Mouse (Mus musculus): Measurements from ENCODE around the gene Calm5. TPM values are rescaled to one million over a fixed set of nuclear protein-coding genes. Genes with fewer than 3 reads are reported as not detected.
A peak's percentile ranks its signal among the peaks of the same experiment; 100 is the strongest.
"Not testable (repeated sequence)": the region's sequence is repeated elsewhere in the genome, so short reads cannot be mapped to it uniquely, and the experiment has no call there.

Gene Calm5
- polyA plus RNA-seq, 1 experiment from 2014 or later: not detected

- not testable (repeated sequence) for H3K36me3 ChIP-seq; H3K27me3 ChIP-seq (ENCODE audit: low read depth, poor library complexity, severe bottlenecking); H3K9me3 ChIP-seq (replicated peaks); DNase-seq (ENCODE audit: low spot score); H3K4me1 ChIP-seq; H3K27ac ChIP-seq (replicated peaks); H3K4me3 ChIP-seq
These were observed 16.6 kb upstream of the Calm5 start, which contains the start of gene Calm4 for GRCm38 (mm10) chr13:3837312-3837807. Calm4 (plus strand) TSS chr13:3837757.

GRCm38 (mm10) chr13:3840662-3841061 lies 13.3 kb upstream of the Calm5 start:
- H3K36me3 ChIP-seq; H3K27me3 ChIP-seq (ENCODE audit: low read depth, poor library complexity, severe bottlenecking); H3K4me1 ChIP-seq; H3K27ac ChIP-seq (replicated peaks); DNase-seq (ENCODE audit: low spot score); H3K9me3 ChIP-seq (replicated peaks); H3K4me3 ChIP-seq: not testable (repeated sequence)

GRCm38 (mm10) chr13:3850330-3850729 lies 3.6 kb upstream of the Calm5 start:
- H3K9me3 ChIP-seq (replicated peaks): no peaks in the 10 kb centered on the region
- no peaks in the 10 kb centered on the region for H3K27me3 ChIP-seq (ENCODE audit: low read depth, poor library complexity, severe bottlenecking)
- H3K27ac ChIP-seq (replicated peaks): no peak overlapping the region
- H3K4me3 ChIP-seq: no peak overlapping the region
- H3K36me3 ChIP-seq: no peaks in the 10 kb centered on the region
- 80% methylated on average over 1 of the region's 1 CpGs for WGBS
- H3K4me1 ChIP-seq: no peaks in the 10 kb centered on the region
- no peak for DNase-seq (ENCODE audit: low spot score)

GRCm38 (mm10) chr13:3854856-3855255 lies 883 bp downstream of the Calm5 start:
- Histone ChIP-seq H3K4me3 (no peak overlapping the region), H3K36me3 (no peaks in the 10 kb centered on the region), H3K4me1 (no peaks in the 10 kb centered on the region), H3K27me3 (ENCODE audit: low read depth, poor library complexity, severe bottlenecking) (no peaks in the 10 kb centered on the region), H3K27ac (replicated peaks) (no peak overlapping the region), H3K9me3 (replicated peaks) (no peaks in the 10 kb centered on the region)
- peak; percentile 2 for DNase-seq (ENCODE audit: low spot score)
- 87% methylated on average over 2 of the region's 2 CpGs for WGBS

- no peaks in the 10 kb centered on the region for H3K27me3 ChIP-seq (ENCODE audit: low read depth, poor library complexity, severe bottlenecking)
- no peak overlapping the region for H3K27ac ChIP-seq (replicated peaks)
- no peaks in the 10 kb centered on the region for H3K4me1 ChIP-seq
- DNase-seq (ENCODE audit: low spot score): no peak
- H3K36me3 ChIP-seq: no peaks in the 10 kb centered on the region
- H3K4me3 ChIP-seq: no peak overlapping the region
- no peaks in the 10 kb centered on the region for H3K9me3 ChIP-seq (replicated peaks)
- 74% methylated on average over 1 of the region's 1 CpGs for WGBS
These were observed 2.3 kb downstream of the Calm5 start for GRCm38 (mm10) chr13:3856252-3856651.

- no peak for DNase-seq (ENCODE audit: low spot score)
- no peaks in the 10 kb centered on the region for H3K4me1 ChIP-seq
- no peaks in the 10 kb centered on the region for H3K36me3 ChIP-seq
- H3K27ac ChIP-seq (replicated peaks): no peak overlapping the region
- H3K4me3 ChIP-seq: no peak overlapping the region
- no peaks in the 10 kb centered on the region for H3K9me3 ChIP-seq (replicated peaks)
- WGBS: 89% methylated on average over 8 of the region's 8 CpGs
- H3K27me3 ChIP-seq (ENCODE audit: low read depth, poor library complexity, severe bottlenecking): no peaks in the 10 kb centered on the region
These were observed 7.3 kb downstream of the Calm5 start for GRCm38 (mm10) chr13:3861251-3861650.

GRCm38 (mm10) chr13:3862325-3862724 lies 8.4 kb downstream of the Calm5 start:
- Histone ChIP-seq H3K27me3 (ENCODE audit: low read depth, poor library complexity, severe bottlenecking) (no peaks in the 10 kb centered on the region), H3K36me3 (no peaks in the 10 kb centered on the region), H3K4me1 (no peaks in the 10 kb centered on the region), H3K9me3 (replicated peaks) (no peaks in the 10 kb centered on the region), H3K4me3 (no peak overlapping the region), H3K27ac (replicated peaks) (no peak overlapping the region)
- WGBS: 82% methylated on average over 3 of the region's 3 CpGs
- no peak for DNase-seq (ENCODE audit: low spot score)

GRCm38 (mm10) chr13:3862922-3863580 lies 9.1 kb downstream of the Calm5 start:
- no peaks in the 10 kb centered on the region for H3K36me3 ChIP-seq
- H3K4me1 ChIP-seq: no peaks in the 10 kb centered on the region
- 87% methylated on average over 10 of the region's 10 CpGs for WGBS
- H3K27me3 ChIP-seq (ENCODE audit: low read depth, poor library complexity, severe bottlenecking): no peaks in the 10 kb centered on the region
- no peak for DNase-seq (ENCODE audit: low spot score)
- no peak overlapping the region for H3K27ac ChIP-seq (replicated peaks)
- H3K9me3 ChIP-seq (replicated peaks): no peaks in the 10 kb centered on the region
- H3K4me3 ChIP-seq: no peak overlapping the region

GRCm38 (mm10) chr13:3865648-3866354 lies 11.8 kb downstream of the Calm5 start:
- no peaks in the 10 kb centered on the region for H3K36me3 ChIP-seq
- no peak overlapping the region; the same call in 1 of the 2 replicates for H3K27ac ChIP-seq (replicated peaks)
- 84% methylated on average over 14 of the region's 14 CpGs for WGBS
- H3K9me3 ChIP-seq (replicated peaks): no peaks in the 10 kb centered on the region
- no peaks in the 10 kb centered on the region for H3K4me1 ChIP-seq
- H3K4me3 ChIP-seq: no peak overlapping the region
- no peak for DNase-seq (ENCODE audit: low spot score)
- H3K27me3 ChIP-seq (ENCODE audit: low read depth, poor library complexity, severe bottlenecking): no peaks in the 10 kb centered on the region

GRCm38 (mm10) chr13:3866355-3867052 lies 12.5 kb downstream of the Calm5 start:
- no peaks in the 10 kb centered on the region for H3K9me3 ChIP-seq (replicated peaks)
- no peaks in the 10 kb centered on the region for H3K27me3 ChIP-seq (ENCODE audit: low read depth, poor library complexity, severe bottlenecking)
- no peak overlapping the region for H3K4me3 ChIP-seq
- no peak for DNase-seq (ENCODE audit: low spot score)
- H3K36me3 ChIP-seq: no peaks in the 10 kb centered on the region
- 87% methylated on average over 8 of the region's 8 CpGs for WGBS
- no peaks in the 10 kb centered on the region for H3K4me1 ChIP-seq
- no peak overlapping the region; the same call in 1 of the 2 replicates for H3K27ac ChIP-seq (replicated peaks)

GRCm38 (mm10) chr13:3867158-3867557 lies 13.2 kb downstream of the Calm5 start:
- Histone ChIP-seq H3K27ac (replicated peaks) (no peak overlapping the region), H3K9me3 (replicated peaks) (no peaks in the 10 kb centered on the region), H3K36me3 (no peaks in the 10 kb centered on the region), H3K4me1 (no peaks in the 10 kb centered on the region), H3K27me3 (ENCODE audit: low read depth, poor library complexity, severe bottlenecking) (no peaks in the 10 kb centered on the region), H3K4me3 (no peak overlapping the region)
- 85% methylated on average over 6 of the region's 6 CpGs for WGBS
- no peak for DNase-seq (ENCODE audit: low spot score)

- no peak for DNase-seq (ENCODE audit: low spot score)
- Histone ChIP-seq H3K9me3 (replicated peaks) (no peaks in the 10 kb centered on the region), H3K27me3 (ENCODE audit: low read depth, poor library complexity, severe bottlenecking) (no peaks in the 10 kb centered on the region), H3K36me3 (no peaks in the 10 kb centered on the region), H3K27ac (replicated peaks) (no peak overlapping the region), H3K4me3 (no peak overlapping the region), H3K4me1 (no peaks in the 10 kb centered on the region)
These were observed 15.9 kb downstream of the Calm5 start for GRCm38 (mm10) chr13:3869901-3870300.

- Histone ChIP-seq H3K4me3 (no peak overlapping the region), H3K27me3 (ENCODE audit: low read depth, poor library complexity, severe bottlenecking) (no peaks in the 10 kb centered on the region), H3K36me3 (no peaks in the 10 kb centered on the region), H3K27ac (replicated peaks) (no peak overlapping the region), H3K9me3 (replicated peaks) (no peaks in the 10 kb centered on the region), H3K4me1 (peaks cover 8% of the 10 kb centered on the region)
- DNase-seq (ENCODE audit: low spot score): no peak
- 87% methylated on average over 4 of the region's 4 CpGs for WGBS
These were observed 18.9 kb downstream of the Calm5 start for GRCm38 (mm10) chr13:3872832-3873231.

All from midbrain, embryonic 10.5 days (tissue).